Mouse (Mus musculus) heart, postnatal 0 days (tissue): ENCODE measurements around the gene Unk.

Source experiments
- CTCF ChIP-seq: IDR thresholded peaks from 2 replicates; pipeline ENCODE4 v1.5.1; 2016; ENCODE audit warnings: antibody characterized with exemption, control low read depth, low read depth
- EP300 ChIP-seq: IDR thresholded peaks from 2 replicates; pipeline ENCODE4 v1.6.1; 2016; ENCODE audit warnings: antibody characterized with exemption, low read depth

DNA sequence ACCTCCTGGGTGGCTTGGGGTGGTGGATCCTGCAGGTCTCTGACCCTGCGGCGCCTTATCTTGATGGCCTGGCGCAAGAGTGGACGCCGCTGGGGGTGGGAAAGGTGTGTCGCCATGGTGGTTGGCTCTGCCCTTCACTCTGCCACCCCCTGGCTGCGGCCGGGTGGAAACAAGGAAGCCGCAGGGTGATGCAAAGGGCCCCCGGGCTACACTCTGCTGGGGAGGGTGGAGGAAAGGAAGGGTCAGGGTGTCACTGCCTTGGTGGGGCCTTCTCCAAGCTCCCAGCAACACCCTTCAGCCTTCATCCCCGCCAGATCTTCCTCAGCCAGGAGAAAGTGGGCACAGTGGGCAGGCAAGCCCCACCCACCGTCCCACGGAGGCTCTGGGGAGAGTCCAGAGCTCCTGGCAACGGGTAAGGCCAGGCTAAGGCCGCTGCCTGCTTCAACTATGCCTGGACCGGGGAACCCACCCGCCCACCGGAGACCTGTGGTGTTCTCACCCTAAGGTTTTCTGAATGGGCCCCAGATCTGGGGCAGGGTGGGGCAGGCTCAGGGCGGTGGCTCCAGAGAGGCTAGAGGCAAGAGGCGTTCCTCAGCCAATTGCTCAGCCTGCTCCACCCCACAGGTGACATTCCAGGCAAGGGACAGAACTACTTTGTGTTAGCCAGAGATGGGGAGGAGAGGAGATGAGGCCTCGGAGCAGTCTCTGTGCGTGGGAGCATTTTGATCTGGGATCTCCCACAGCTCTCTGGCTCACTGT lies 47.5 kb downstream of the Unk start, which contains the start of gene Unc13d:
- TF ChIP-seq CTCF (peak; percentile 16; the same call in 1 of the 2 replicates), EP300 (no peak)
